Mouse (Mus musculus) thymus, postnatal 36 days (tissue): ENCODE results near the gene Fbxo45.
A peak's percentile ranks its signal among the peaks of the same experiment; 100 is the strongest.

Experiments used
- DNase-seq, 2 experiments: peaks; one replicate each; pipeline ENCODE4 v3.0.0; 2022; ENCODE audit warnings: mixed read lengths in 2 of 2

The Fbxo45 gene

GRCm38 (mm10) chr16:32201004-32201325 lies 46.0 kb downstream of the Fbxo45 start:
- DNase-seq: no peak

GRCm38 (mm10) chr16:32200256-32201003 lies 46.5 kb downstream of the Fbxo45 start:
- DNase-seq: peak; percentile 58 to 67

- DNase-seq: peak in 1 of 2 experiments; percentile 32
These were observed 56.9 kb downstream of the Fbxo45 start for GRCm38 (mm10) chr16:32190011-32190441.

- DNase-seq: peak in 1 of 2 experiments; percentile 22
These were observed 57.8 kb downstream of the Fbxo45 start for GRCm38 (mm10) chr16:32189109-32189508.

GRCm38 (mm10) chr16:32186056-32186455 lies 60.9 kb downstream of the Fbxo45 start:
- no peak for DNase-seq
